In genomic region chr19:12003568-12003967, GRCm38 (mm10) we compare ENCODE assay signal across 1 mouse cellular context.
TF ChIP-seq lines count a peak whose summit lies in the region.

No protein-coding gene starts in this region.

TF ChIP-seq in myocyte, 11 proteins besides CTCF, POLR2A, EP300 and RAD21:
- no peak for TF ChIP-seq USF1 (IDR thresholded peaks at IDR 0.05; ENCODE audit: low read depth)
- TF ChIP-seq SRF (IDR thresholded peaks at IDR 0.05; ENCODE audit: control insufficient read depth, insufficient read length, low read depth): no peak
- no peak for TF ChIP-seq MYOG (IDR thresholded peaks at IDR 0.05; ENCODE audit: control insufficient read depth in 1 of 3, insufficient read depth in 1 of 3, insufficient read length in 2 of 3, low read depth in 2 of 3)
- no peak for TF ChIP-seq CEBPB (IDR thresholded peaks at IDR 0.05; ENCODE audit: insufficient read depth, poor library complexity, severe bottlenecking)
- TF ChIP-seq REST (IDR thresholded peaks at IDR 0.05; ENCODE audit: insufficient read depth, insufficient read length): no peak
- TF ChIP-seq MAX (IDR thresholded peaks at IDR 0.05; ENCODE audit: low read depth): no peak
- TF ChIP-seq E2F4 (IDR thresholded peaks at IDR 0.05; ENCODE audit: insufficient read depth): no peak
- TF ChIP-seq MYOD1 (IDR thresholded peaks at IDR 0.05; ENCODE audit: control insufficient read depth in 1 of 3, insufficient read length in 2 of 3, low read depth in 2 of 3): no peak
- no peak for TF ChIP-seq TCF3 (IDR thresholded peaks at IDR 0.05; ENCODE audit: insufficient read length, low read depth)
- TF ChIP-seq TCF12 (IDR thresholded peaks at IDR 0.05; ENCODE audit: insufficient read depth, poor library complexity, severe bottlenecking): no peak
- no peak for TF ChIP-seq POLR2AphosphoS2 (IDR thresholded peaks at IDR 0.05; ENCODE audit: insufficient read length, low read depth)
